Mouse (Mus musculus) ES-Bruce4 (cell line): ENCODE results near the gene Tmem219.

Experiments used
- CTCF ChIP-seq: IDR thresholded peaks from one replicate; pipeline ENCODE4 v1.8.1; 2011; ENCODE audit warnings: low read depth, low read length
- EP300 ChIP-seq: IDR thresholded peaks from 2 replicates; pipeline ENCODE4 v1.6.1; 2011; ENCODE audit warnings: low read depth, low read length; ENCODE audit not compliant: insufficient read depth

DNA sequence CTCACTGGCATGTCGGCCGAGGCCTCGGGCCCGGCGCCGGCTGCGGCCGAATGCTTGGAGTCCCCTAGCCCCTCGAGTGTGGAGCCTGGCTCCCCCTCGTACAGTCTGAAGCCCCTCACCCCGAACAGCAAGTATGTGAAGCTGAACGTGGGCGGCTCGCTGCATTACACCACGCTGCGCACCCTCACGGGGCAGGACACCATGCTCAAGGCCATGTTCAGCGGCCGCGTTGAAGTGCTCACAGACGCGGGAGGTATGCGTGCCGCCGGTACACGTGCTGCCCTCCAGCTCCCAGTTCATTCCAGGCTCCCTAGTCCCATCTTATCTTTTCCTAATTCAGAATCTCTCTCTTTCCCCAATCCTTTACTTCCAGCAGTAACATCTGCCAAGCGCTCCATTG, 6.3 kb upstream of the Tmem219 start:
- TF ChIP-seq CTCF (no peak), EP300 (no peak)
